Mouse (Mus musculus): ENCODE data around the gene Paqr3.

Paqr3 gene

GRCm38 (mm10) chr5:97084541-97084940 is 26.9 kb downstream of the Paqr3 start:
- DNase-seq (ENCODE audit: low spot score in 2 of 2) = no peak

- DNase-seq (ENCODE audit: low spot score in 2 of 2) = no peak
Measured at GRCm38 (mm10) chr5:97083701-97084100, 27.7 kb downstream of the Paqr3 start.

DNA sequence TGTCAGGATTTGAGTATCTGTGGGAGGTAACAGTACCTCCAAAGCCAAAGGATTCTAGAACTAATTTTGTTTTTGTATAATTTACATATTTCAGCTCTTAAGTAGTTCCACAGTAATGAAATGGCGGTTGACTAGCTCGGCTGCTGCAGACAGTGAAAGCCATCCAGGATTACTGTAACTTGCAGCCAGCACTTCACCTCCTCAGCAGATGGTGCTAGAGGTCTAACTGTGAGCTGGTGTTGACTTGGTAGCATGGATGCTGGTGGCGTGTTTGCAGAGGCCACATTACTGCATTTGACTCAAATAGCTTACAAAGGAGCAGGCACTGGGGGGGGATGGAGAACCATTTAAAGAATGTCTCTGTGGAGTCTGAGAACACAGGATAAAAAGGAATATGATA is 29.9 kb downstream of the Paqr3 start:
- no peak for DNase-seq (ENCODE audit: low spot score in 2 of 2)

- DNase-seq (ENCODE audit: low spot score in 2 of 2) = no peak
Measured at GRCm38 (mm10) chr5:97078641-97079040, 32.8 kb downstream of the Paqr3 start.

GRCm38 (mm10) chr5:97077676-97078075 is 33.7 kb downstream of the Paqr3 start:
- DNase-seq (ENCODE audit: low spot score in 2 of 2) = no peak

DNA sequence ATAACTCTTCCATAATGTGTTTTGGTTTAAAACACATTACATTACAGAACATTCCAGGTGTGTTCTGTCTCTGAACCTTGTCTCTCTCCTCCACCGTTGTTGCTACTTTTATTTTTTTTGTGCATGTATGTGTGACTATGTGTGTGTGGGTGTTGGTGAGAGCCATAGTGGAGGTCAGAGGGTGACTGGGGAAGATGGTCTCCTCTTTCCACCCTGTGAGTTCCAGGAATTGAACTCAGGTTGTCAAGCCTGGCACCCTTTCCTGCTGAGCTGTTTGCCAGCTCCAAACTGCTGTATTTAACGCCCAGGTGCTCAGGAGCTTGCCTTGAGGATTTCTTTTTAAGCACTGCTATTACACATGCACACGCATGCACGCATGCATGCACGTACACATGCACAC is 35.2 kb downstream of the Paqr3 start:
- no peak for DNase-seq (ENCODE audit: low spot score in 2 of 2)

GRCm38 (mm10) chr5:97075476-97076151 is 35.8 kb downstream of the Paqr3 start:
- DNase-seq (ENCODE audit: low spot score in 2 of 2) = no peak

DNA sequence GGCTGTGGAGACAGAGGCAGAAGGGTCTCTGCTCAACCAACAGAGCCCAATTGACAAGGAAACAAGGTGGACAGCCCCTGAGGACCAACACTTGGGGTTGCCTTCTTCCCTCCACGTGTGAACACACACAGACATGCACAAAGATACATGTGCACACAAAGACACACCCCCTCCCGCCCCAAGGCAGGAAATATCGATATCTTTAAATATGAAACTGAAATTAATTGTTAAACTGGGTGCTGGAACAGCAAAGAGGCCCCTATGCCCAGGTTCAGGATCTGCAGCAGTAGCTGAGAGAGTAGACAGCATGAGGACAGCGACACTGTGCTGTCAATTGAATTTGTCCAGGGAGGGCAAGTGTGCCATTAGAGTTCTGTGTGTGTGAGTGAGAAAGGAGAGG is 45.6 kb downstream of the Paqr3 start:
- no peak for DNase-seq (ENCODE audit: low spot score in 2 of 2)

- no peak for DNase-seq (ENCODE audit: low spot score in 2 of 2)
Measured at GRCm38 (mm10) chr5:97062041-97062440, 49.4 kb downstream of the Paqr3 start.

DNA sequence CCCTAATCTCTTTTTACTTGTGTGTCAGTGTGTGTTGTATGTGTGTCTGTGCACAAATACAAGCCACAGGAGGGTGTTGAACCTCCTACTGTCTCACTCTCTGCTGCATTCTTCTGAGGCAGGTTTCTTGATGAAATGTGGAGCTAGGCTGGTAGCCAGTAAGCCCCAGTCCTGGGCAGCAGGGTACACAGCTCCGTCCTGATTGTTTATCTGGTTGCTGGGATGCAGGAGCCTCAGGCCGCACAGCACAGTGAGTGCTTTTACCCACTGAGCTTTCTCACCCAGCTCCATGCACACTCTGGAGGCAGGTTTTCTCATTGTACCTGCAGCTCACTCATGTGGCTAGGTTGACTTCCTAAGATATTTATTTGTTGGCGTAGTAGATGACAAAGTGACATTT is 50.5 kb downstream of the Paqr3 start:
- no peak for DNase-seq (ENCODE audit: low spot score in 2 of 2)

DNA sequence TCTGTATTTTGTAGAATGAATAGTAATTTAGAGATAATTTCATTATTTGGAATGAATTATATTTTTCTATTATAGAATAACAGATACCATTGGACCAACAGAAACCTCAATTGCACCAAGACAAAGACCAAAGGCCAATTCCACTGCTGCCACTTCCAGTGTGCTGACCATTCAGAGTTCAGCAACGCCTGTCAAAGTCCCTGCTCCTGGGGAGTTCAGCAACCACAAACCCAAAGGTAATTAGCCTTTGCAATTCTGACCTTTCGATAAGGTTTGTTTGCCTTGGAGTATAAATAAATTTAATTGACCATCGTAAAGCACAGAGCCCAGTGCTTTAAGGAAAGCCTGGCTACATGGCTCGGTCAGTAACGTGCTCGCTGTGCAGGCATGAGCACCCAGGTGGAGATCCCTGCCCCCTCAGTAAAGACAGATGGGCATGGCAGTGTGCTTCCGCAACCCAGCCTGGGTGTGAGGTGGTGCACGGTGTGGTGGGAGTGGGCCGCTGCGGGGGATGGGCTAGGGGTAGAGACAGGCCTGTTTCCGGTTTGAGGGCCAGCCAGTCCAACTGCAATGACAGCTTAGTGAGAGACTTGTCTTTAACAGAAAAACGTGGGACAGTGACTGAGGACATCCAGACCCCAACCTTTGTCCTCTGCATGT is 54.5 kb downstream of the Paqr3 start:
- no peak for DNase-seq (ENCODE audit: low spot score in 2 of 2)

DNA sequence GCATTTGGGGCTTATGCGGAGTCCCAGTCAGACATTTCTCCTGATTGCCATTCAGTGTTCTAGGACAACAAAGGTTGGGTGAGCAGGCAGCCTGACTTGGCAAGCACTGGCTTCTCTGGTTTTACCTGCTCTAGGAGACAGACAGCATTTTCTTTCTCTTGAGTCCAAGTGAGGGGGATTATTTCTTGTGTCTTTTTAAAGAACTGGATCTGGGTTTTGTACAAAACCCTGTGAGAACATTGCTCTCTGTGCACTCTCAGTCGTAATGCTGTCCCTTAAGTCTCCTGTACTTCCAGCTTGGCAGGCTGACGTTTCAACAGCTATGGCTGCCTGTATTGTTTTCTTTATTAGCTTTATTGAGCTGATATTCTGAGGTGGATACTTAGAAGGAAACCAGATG is 55.0 kb downstream of the Paqr3 start:
- no peak for DNase-seq (ENCODE audit: low spot score in 2 of 2)

- DNase-seq (ENCODE audit: low spot score in 2 of 2) = peak; percentile 35 to 67
Measured at GRCm38 (mm10) chr5:97055511-97056068, 55.8 kb downstream of the Paqr3 start.

- no peak for DNase-seq (ENCODE audit: low spot score in 2 of 2)
Measured at GRCm38 (mm10) chr5:97054801-97055200, 56.6 kb downstream of the Paqr3 start.

DNA sequence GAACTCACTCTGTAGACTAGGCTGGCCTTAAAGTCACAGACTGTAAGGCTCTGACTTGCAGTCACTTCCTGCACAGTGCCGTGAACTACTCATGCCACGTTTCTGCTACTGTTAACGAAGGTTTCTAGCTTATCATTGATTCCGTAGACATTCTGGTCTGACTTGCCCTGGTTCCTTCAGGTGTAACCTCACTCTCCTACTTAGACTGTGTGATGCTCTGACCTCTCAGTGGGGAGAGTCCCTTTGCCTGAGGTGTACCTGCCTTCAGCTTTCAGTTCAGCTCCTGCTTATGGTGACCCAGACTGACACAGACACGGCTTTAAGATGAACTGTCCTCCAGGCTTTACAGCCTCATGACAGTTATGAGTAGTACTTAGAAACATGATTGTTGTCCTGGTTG is 57.2 kb downstream of the Paqr3 start:
- DNase-seq (ENCODE audit: low spot score in 2 of 2) = no peak

DNA sequence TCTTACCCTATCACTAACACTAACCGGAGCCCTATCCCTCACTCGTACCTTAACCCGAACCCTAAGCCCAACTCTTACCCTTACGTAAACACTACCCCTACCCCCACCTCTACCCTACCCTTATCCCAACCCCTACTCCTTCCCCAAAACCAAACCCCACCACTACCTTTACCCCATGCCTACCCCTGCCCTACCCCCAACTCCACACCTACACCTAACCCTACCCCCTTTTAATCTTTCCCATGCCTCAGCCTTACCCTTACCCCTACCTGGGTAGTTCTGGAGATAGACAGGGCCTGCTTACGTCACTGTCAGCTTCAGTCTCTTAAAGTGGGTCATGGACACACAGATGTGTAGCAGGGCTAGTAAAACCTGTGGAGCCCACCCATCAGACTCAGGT is 62.5 kb downstream of the Paqr3 start:
- no peak for DNase-seq (ENCODE audit: low spot score in 2 of 2)

DNA sequence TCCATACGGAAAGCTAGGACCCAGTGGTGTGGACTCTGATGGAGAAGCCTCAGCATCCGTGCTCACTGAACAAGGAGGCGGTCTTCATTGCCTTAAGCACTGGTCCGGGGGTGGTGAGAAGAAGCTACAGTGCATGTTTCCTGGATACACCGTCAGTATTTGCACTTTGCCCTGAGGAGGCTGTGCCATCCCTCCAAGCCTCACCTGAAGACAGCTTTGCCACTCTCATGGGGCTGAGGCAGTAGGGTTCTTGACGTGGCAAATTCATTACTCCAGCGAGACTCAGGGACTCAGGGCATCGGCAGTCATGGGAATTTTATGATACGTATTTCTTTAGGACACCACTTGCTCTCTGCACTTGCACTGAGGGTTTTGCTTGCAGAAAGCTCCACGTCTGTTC is 64.7 kb downstream of the Paqr3 start:
- no peak for DNase-seq (ENCODE audit: low spot score in 2 of 2)

DNA sequence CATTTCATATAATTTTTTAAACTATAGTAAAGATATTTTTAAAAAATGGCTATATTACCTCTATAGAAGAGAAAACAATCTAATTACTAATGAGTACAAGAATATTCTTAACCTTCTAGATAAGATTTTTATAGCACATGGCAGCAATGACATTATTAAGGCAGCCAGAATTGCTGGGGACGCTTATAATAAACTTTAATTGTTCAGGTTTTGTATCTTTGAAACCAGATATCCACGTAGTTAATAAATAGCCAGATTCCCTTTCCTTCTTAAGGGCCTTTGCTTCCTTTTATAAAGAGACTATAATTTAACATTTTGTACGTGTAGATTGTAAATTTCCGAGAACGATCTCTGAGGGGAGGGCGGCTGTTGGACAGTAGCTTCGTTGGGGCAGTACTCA is 66.1 kb downstream of the Paqr3 start:
- no peak for DNase-seq (ENCODE audit: low spot score in 2 of 2)

Data from spleen, postnatal 36 days (tissue).